Mouse (Mus musculus): Measurements from ENCODE around the gene Enoph1. TPM values are rescaled to one million over a fixed set of nuclear protein-coding genes. Genes with fewer than 3 reads are reported as not detected.

Enoph1 gene
- polyA plus RNA-seq (2012; rRNA removed): 44.4 and 58.9 TPM in 2 replicates

GRCm38 (mm10) chr5:100039602-100040142 lies at the start of gene Enoph1, which contains the start of gene Hnrnpdl:
Enoph1 (plus strand) TSS chr5:100039985.
Hnrnpdl (minus strand) TSS chr5:100039664.

Other genes starting within 250 kb of the Enoph1 start
- 0.27 TPM in 1 of 2 replicates, not detected in the other for gene Vamp9, start 133.7 kb upstream of the Enoph1 start, polyA plus RNA-seq (2012; rRNA removed)
- 62.1 and 68.8 TPM in 2 replicates for gene Hnrnpd, start 61.0 kb upstream of the Enoph1 start, polyA plus RNA-seq (2012; rRNA removed)
- gene 4930524J08Rik, start 60.9 kb upstream of the Enoph1 start, polyA plus RNA-seq (2012; rRNA removed): 4.4 and 4.5 TPM in 2 replicates
- gene Hnrnpdl, start 321 bp upstream of the Enoph1 start, polyA plus RNA-seq (2012; rRNA removed): 73.7 and 79.7 TPM in 2 replicates
- 0.26 and 0.35 TPM in 2 replicates for gene Tmem150c, start 119.8 kb downstream of the Enoph1 start, polyA plus RNA-seq (2012; rRNA removed)

Measured in colon, adult 2 months (tissue).